Mouse (Mus musculus): ENCODE data around the gene Luzp2.

- TF ChIP-seq CTCF (IDR thresholded peaks at IDR 0.05; ENCODE audit: borderline replicate concordance, insufficient read depth, low read length) (no peak), POLR2A (IDR thresholded peaks at IDR 0.05; ENCODE audit: low read depth, low read length) (no peak)
Observed at GRCm38 (mm10) chr7:54842807-54843335, 7.6 kb downstream of the Luzp2 start.
